Mouse (Mus musculus): ENCODE measurements around the gene Lmbr1l. TPM values are rescaled to one million over a fixed set of nuclear protein-coding genes. Genes with fewer than 3 reads are reported as not detected.

Lmbr1l gene
- polyA plus RNA-seq, 1 experiment, result 56.0 TPM

- Histone ChIP-seq H3K4me3 (replicated peaks; ENCODE audit: extremely low read depth, low read depth, low read length) (no peak overlapping the region), H3K4me1 (ENCODE audit: control insufficient read depth, insufficient read depth, low read length) (peaks cover 20% of the 10 kb centered on the region)
- WGBS, result 94% methylated on average over 8 of the region's 8 CpGs
- no peak for TF ChIP-seq CTCF (IDR thresholded peaks at IDR 0.05; ENCODE audit: insufficient read depth, low read length)
- TF ChIP-seq POLR2A (IDR thresholded peaks at IDR 0.05; ENCODE audit: borderline replicate concordance, extremely low read depth, low read depth, low read length), result no peak
- DNase-seq, result no peak
These were observed 52.3 kb downstream of the Lmbr1l start for GRCm38 (mm10) chr15:98865771-98866170.

- TF ChIP-seq POLR2A (IDR thresholded peaks at IDR 0.05; ENCODE audit: borderline replicate concordance, extremely low read depth, low read depth, low read length) (no peak), CTCF (IDR thresholded peaks at IDR 0.05; ENCODE audit: insufficient read depth, low read length) (no peak)
- WGBS, result 94% methylated on average over 6 of the region's 6 CpGs
- Histone ChIP-seq H3K4me1 (ENCODE audit: control insufficient read depth, insufficient read depth, low read length) (peaks cover 20% of the 10 kb centered on the region), H3K4me3 (replicated peaks; ENCODE audit: extremely low read depth, low read depth, low read length) (no peak overlapping the region)
- DNase-seq, result no peak
These were observed 53.1 kb downstream of the Lmbr1l start for GRCm38 (mm10) chr15:98864951-98865350.

GRCm38 (mm10) chr15:98863451-98863958 lies 54.5 kb downstream of the Lmbr1l start:
- 83% methylated on average over 12 of the region's 12 CpGs for WGBS
- Histone ChIP-seq H3K4me3 (replicated peaks; ENCODE audit: extremely low read depth, low read depth, low read length) (no peak overlapping the region), H3K4me1 (ENCODE audit: control insufficient read depth, insufficient read depth, low read length) (peaks cover 13% of the 10 kb centered on the region)
- DNase-seq, result no peak
- no peak for TF ChIP-seq POLR2A (IDR thresholded peaks at IDR 0.05; ENCODE audit: borderline replicate concordance, extremely low read depth, low read depth, low read length)
- TF ChIP-seq CTCF (IDR thresholded peaks at IDR 0.05; ENCODE audit: insufficient read depth, low read length), result no peak

GRCm38 (mm10) chr15:98861701-98862410 lies 56.2 kb downstream of the Lmbr1l start:
- DNase-seq, result no peak
- TF ChIP-seq CTCF (IDR thresholded peaks at IDR 0.05; ENCODE audit: insufficient read depth, low read length), result no peak
- WGBS, result 85% methylated on average over 21 of the region's 21 CpGs
- Histone ChIP-seq H3K4me3 (replicated peaks; ENCODE audit: extremely low read depth, low read depth, low read length) (no peak overlapping the region), H3K4me1 (ENCODE audit: control insufficient read depth, insufficient read depth, low read length) (no peaks in the 10 kb centered on the region; the same call in 1 of the 2 replicates)

GRCm38 (mm10) chr15:98860921-98861320 lies 57.1 kb downstream of the Lmbr1l start:
- no peak for DNase-seq
- TF ChIP-seq POLR2A (IDR thresholded peaks at IDR 0.05; ENCODE audit: borderline replicate concordance, extremely low read depth, low read depth, low read length) (no peak), CTCF (IDR thresholded peaks at IDR 0.05; ENCODE audit: insufficient read depth, low read length) (no peak)
- H3K4me1 ChIP-seq (ENCODE audit: control insufficient read depth, insufficient read depth, low read length), result no peaks in the 10 kb centered on the region
- no peak overlapping the region for H3K4me3 ChIP-seq (replicated peaks; ENCODE audit: extremely low read depth, low read depth, low read length)
- WGBS, result 88% methylated on average over 18 of the region's 18 CpGs

GRCm38 (mm10) chr15:98859319-98860043 lies 58.5 kb downstream of the Lmbr1l start:
- Histone ChIP-seq H3K4me1 (ENCODE audit: control insufficient read depth, insufficient read depth, low read length) (no peaks in the 10 kb centered on the region), H3K4me3 (replicated peaks; ENCODE audit: extremely low read depth, low read depth, low read length) (no peak overlapping the region)
- no peak for DNase-seq
- TF ChIP-seq CTCF (IDR thresholded peaks at IDR 0.05; ENCODE audit: insufficient read depth, low read length), result no peak
- TF ChIP-seq POLR2A (IDR thresholded peaks at IDR 0.05; ENCODE audit: borderline replicate concordance, extremely low read depth, low read depth, low read length), result no peak
- 78% methylated on average over 9 of the region's 9 CpGs for WGBS

- Histone ChIP-seq H3K4me1 (ENCODE audit: control insufficient read depth, insufficient read depth, low read length) (no peaks in the 10 kb centered on the region), H3K4me3 (replicated peaks; ENCODE audit: extremely low read depth, low read depth, low read length) (no peak overlapping the region)
- no peak for TF ChIP-seq CTCF (IDR thresholded peaks at IDR 0.05; ENCODE audit: insufficient read depth, low read length)
- no peak for TF ChIP-seq POLR2A (IDR thresholded peaks at IDR 0.05; ENCODE audit: borderline replicate concordance, extremely low read depth, low read depth, low read length)
- no peak for DNase-seq
- 89% methylated on average over 16 of the region's 16 CpGs for WGBS
These were observed 63.8 kb downstream of the Lmbr1l start for GRCm38 (mm10) chr15:98854214-98854613.

Other genes starting within 250 kb of the Lmbr1l start
- gene Rnd1, start 240.8 kb downstream of the Lmbr1l start, polyA plus RNA-seq (2012; rRNA removed), result 19.6 and 23.6 TPM in 2 replicates
- gene Ccdc65, start 210.0 kb downstream of the Lmbr1l start, polyA plus RNA-seq (2012; rRNA removed), result 3.1 and 3.6 TPM in 2 replicates
- 11.1 and 12.5 TPM in 2 replicates for gene Fkbp11, start 190.0 kb downstream of the Lmbr1l start, polyA plus RNA-seq (2012; rRNA removed)
- 110 and 166 TPM in 2 replicates for gene Arf3, start 155.0 kb downstream of the Lmbr1l start, polyA plus RNA-seq (2012; rRNA removed)
- gene Wnt10b, start 140.1 kb downstream of the Lmbr1l start, polyA plus RNA-seq (2012; rRNA removed), result 21.8 and 37.4 TPM in 2 replicates
- gene Wnt1, start 128.4 kb downstream of the Lmbr1l start, polyA plus RNA-seq (2012; rRNA removed), result not detected in 2 replicates
- 0.21 and 0.31 TPM in 2 replicates for gene Ddn, start 108.7 kb downstream of the Lmbr1l start, polyA plus RNA-seq (2012; rRNA removed)
- gene Prkag1, start 86.7 kb downstream of the Lmbr1l start, polyA plus RNA-seq (2012; rRNA removed), result 51.0 and 62.8 TPM in 2 replicates
- 24.7 and 36.0 TPM in 2 replicates for gene Kmt2d, start 47.0 kb downstream of the Lmbr1l start, polyA plus RNA-seq (2012; rRNA removed)
- 5.4 and 5.6 TPM in 2 replicates for gene Rhebl1, start 23.7 kb downstream of the Lmbr1l start, polyA plus RNA-seq (2012; rRNA removed)
- gene Dhh, start 19.7 kb downstream of the Lmbr1l start, polyA plus RNA-seq (2012; rRNA removed), result 2.5 and 2.8 TPM in 2 replicates
- gene Tuba1b, start 16.3 kb upstream of the Lmbr1l start, polyA plus RNA-seq (2012; rRNA removed), result 1,081 and 1,265 TPM in 2 replicates
- 0.17 and 298 TPM in 2 replicates for gene Gm49450, start 35.3 kb upstream of the Lmbr1l start, polyA plus RNA-seq (2012; rRNA removed)
- gene Tuba1a, start 35.5 kb upstream of the Lmbr1l start, polyA plus RNA-seq (2012; rRNA removed), result 617 and 959 TPM in 2 replicates
- gene Tuba1c, start 111.7 kb upstream of the Lmbr1l start, polyA plus RNA-seq (2012; rRNA removed), result 72.7 and 91.7 TPM in 2 replicates
- gene Prph, start 136.9 kb upstream of the Lmbr1l start, polyA plus RNA-seq (2012; rRNA removed), result 0.71 and 1.0 TPM in 2 replicates
- gene Troap, start 156.3 kb upstream of the Lmbr1l start, polyA plus RNA-seq (2012; rRNA removed), result 0.84 and 1.3 TPM in 2 replicates
- gene C1ql4, start 169.6 kb upstream of the Lmbr1l start, polyA plus RNA-seq (2012; rRNA removed), result not detected in 2 replicates
- gene Dnajc22, start 174.9 kb upstream of the Lmbr1l start, polyA plus RNA-seq (2012; rRNA removed), result 0.23 and 0.53 TPM in 2 replicates
- 7.1 and 10.6 TPM in 2 replicates for gene Spats2, start 207.7 kb upstream of the Lmbr1l start, polyA plus RNA-seq (2012; rRNA removed)

Measured in lung, adult 2 months (tissue).